Mouse (Mus musculus) olfactory bulb, adult 2 months (tissue): ENCODE data around the gene Mdfi.

Experiments used
- CTCF ChIP-seq: fragments of 200-500 bp; IDR thresholded peaks from 2 replicates; pipeline ENCODE4 v1.5.1; 2012; ENCODE audit warnings: low read depth, mild to moderate bottlenecking, low read length, moderate library complexity; ENCODE audit not compliant: insufficient read depth
- POLR2A ChIP-seq: fragments of 200-500 bp; IDR thresholded peaks from 2 replicates; pipeline ENCODE4 v1.6.1; 2012; ENCODE audit warnings: mild to moderate bottlenecking, low read depth, low read length, moderate library complexity; ENCODE audit not compliant: insufficient read depth

- TF ChIP-seq CTCF, result no peak
- no peak for TF ChIP-seq POLR2A
Observed at GRCm38 (mm10) chr17:47796156-47796816, 38.2 kb downstream of the Mdfi start.
